Mouse (Mus musculus) A20 (cell line): Measurements from ENCODE around the gene Ucn.
A peak's percentile ranks its signal among the peaks of the same experiment; 100 is the strongest.

Experiments
- DNase-seq: peaks from one replicate; pipeline ENCODE4 v3.0.0-alpha.2; 2011; ENCODE audit warnings: low read depth, low spot score

Gene Ucn

DNA sequence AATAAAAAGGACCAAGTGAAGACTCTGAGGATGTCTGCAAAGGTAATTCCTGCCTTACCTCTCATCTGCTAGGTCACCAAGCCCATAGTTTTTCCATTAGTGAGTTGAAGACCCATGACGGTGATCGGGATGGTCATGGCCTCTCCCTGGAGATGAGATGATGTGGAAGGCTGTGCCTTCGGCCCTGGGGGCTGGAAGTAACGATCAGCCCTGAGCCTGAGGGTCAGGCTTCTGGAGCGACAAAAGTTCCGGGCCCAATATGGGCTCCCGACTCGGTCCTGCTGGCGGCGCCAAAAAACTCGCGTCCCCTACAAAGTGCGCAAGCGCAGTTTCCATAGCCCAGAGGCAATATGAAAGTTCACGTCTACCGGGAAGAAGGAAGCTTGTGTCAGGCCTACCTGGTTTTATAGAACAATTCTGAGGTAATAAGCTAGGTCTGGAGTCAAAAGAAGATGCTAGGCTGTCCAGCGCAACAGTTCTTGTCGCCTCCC lies 30.6 kb downstream of the Ucn start, which contains the start of gene Slc30a3:
Gene Slc30a3, minus strand, starts transcription at position 238 of the 491 bp plus-strand sequence.
- DNase-seq: no peak

DNA sequence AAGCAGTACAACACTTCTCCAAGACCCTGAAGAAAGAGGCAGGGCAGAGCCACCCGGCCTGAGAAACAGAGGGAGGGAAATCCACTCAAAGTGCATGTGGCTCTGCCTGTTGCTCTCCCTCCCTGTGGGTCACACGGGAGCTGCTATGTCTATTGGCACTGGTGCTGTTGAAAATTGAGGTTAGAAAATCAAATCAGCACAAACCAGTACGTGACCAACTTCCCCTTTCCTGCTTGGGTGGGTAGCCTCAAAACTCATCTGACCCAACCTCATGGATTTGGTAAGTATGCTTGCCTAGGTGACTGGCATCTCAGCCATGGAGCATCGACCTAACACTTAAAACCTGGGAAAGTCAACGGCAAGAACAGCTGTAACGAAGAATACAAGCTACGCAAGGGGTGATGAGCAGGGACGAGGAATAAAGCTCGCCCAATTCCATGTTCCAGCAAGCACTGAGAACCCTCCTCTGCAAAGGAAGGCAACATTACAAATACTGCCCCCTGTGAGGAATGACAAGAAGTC lies 32.8 kb downstream of the Ucn start, which contains the start of gene Dnajc5g:
Gene Dnajc5g, plus strand, starts transcription at position 472 of the 522 bp plus-strand sequence.
- DNase-seq: no peak

DNA sequence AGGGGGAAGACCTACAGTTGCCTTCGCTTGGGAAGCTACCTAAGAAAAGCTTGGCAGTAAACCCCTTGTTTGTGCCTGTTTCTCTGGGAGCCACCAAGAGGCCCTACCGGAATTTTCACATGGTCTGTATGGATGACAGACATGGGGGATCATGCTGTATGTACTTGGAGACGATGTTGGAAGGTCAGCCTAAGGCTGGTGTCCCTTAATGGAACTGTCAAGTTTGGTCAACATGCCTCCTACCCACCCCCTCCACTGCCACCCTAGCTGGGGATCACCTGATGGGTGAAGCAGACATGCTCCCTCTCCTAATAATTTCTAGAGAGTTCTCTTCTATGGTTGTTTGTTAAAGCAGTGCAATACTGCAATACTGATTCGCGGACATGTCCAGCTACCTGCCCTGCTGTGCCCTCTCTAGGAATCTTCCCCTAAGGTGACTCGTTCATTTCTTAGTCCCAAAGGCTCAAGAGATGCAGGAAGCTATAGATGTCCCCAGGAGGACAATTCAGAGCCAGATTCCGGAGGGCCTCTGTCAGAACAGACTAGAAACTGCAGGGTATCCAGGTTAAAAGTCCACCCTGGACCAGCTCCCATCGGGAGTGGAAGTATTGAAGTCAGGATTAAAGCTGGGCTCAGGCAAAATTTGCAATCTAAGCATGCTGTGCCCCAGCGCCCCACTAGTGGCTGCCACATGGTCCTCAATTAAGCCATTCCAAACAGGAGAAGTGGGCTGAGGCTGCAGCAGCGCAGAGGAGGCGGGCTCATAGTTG lies 42.7 kb downstream of the Ucn start:
- no peak for DNase-seq

DNA sequence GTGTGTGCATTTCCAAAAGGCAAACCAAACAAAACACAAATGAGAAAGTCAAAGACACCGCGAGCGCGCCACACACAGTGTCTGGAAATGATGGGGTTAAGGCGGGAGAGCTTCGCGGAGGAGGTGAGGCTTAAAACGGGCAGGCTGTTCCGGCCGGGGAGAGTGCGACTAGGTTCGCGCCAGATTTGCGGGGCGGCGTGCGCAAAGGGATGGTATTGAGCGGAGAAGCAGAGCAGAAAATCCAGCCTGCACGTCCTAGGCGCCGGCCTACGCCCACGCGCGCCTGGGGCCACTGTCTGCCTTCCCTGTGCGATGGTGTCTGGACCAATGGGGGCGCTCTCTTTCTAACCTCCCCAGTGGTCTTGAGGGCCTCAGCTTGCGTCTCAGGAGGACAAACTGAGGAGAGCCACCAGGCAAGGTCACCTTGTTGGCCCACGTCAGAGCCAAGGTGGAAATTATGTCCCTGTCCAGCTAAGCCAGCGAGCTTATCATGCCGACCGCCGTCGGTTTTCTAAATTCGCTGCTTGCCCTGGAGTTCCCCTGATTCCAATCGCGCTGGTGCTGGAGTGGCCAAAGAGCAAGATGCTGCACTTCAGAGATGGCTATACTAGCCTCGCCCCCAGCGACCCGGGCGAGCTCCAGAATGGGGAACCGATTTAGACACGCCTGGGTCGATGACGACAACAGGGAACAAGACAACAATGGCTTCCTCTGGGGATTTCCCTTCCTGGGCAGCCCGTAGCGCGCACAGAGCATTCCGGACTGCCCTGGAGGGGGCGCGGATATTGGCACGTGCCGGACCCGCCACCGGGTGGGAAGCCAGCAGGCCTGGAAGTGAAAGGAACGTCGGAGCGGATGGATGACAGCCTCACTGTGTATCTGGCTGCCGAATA lies 43.6 kb downstream of the Ucn start:
- DNase-seq: peak; percentile 29

DNA sequence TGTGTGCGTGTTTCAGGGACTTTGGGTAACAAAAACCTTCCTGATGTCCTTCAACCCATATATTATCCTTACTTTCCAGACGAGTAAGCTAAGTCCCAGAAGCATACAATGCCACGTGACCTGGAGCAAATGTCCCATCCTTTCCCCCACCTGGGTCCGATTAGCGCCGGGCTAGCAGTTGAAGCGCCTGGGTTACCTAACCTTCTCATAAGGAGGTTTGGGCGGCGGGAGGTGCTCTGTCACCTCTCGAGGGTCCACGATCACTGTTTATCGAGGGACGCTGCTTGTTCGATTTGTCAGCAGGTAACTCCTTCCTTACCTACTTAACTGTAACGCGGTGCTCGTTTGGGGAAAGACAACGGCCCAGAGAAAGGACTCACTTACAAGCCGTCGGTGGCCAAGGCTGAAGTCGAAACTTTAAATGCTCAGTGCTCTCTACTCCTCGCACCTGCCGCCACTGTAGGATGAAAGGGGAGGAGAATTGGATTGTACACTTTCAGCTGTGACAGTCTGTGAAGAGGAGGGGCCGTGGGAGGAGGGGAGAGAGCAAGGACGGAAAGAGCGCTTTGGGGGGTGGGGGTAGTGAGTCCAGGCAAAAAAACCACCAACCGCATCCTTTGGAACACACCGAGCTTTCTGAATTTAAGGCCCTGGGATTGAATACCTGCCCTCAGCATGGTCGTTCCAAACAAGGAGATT lies 44.4 kb downstream of the Ucn start:
- DNase-seq: no peak

- no peak for DNase-seq
Measured at GRCm38 (mm10) chr5:31093151-31094041, 45.2 kb downstream of the Ucn start.

- no peak for DNase-seq
Measured at GRCm38 (mm10) chr5:31092231-31092975, 46.2 kb downstream of the Ucn start.
